Mouse (Mus musculus): ENCODE results near the gene Ephx3.
"Not testable (repeated sequence)": the region's sequence is repeated elsewhere in the genome, so short reads cannot be mapped to it uniquely, and the experiment has no call there.

Ephx3 gene

DNA sequence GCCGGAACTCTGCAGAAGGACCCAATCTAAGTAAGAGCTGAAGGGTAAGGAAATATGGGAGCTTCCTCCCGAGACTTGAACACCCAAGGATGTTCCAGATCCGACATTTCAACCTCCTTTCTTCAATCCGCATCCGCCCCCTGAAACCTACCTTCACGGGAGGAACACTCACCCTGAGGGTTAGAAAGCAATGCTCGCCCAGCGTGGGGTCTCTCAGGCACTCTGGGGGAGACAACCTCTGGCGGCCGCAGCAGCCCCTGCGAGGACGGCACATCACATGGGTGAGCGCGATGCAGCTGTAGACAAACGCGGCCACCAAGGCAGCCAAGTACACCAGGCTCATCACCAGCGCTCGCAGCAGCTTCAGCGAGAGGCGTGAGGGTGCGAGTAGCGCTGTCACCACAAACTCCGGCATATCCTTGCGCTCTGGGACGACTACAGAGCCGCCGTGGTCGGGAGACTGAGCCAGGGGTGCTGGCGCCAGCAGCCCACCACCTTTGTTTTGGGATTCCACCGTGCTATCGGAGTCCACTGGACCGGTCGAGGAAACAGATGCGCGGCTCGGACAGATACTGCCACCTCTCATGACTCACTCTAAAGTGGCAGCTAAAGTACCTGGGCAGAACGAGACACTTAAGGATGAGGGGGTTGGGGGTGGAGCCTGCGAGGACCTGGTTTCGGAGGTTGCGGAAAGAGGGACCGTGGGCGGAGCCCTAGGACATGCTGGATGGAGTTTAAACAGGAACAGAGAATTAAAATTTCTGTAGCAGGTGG lies at the start of gene Ephx3:
TSS of gene Ephx3 (minus strand) at position 687 of the 774 bp plus-strand sequence.
- DNase-seq = no peak

DNA sequence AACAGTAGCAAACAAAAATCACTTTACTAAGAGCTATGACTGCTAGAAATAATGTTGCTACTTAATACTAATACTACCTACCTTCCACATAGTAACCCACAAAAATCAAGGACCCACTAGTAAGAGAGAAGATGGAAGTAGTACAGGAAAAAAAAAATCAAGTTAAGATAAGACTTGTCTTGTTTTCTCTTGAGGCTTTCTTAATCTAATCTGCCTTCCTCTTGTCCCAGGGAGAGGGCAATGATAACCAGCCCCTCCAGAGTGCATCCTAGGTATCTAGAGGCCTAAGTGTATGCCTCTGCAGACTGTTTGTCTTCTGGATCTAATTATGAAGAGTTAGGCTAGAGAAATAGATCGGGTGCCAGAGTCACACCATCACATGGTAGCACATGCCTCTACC lies 49.2 kb upstream of the Ephx3 start:
- DNase-seq = no peak

- DNase-seq = peak; percentile 68
Measured at GRCm38 (mm10) chr17:32235534-32236191, 46.3 kb upstream of the Ephx3 start.

DNA sequence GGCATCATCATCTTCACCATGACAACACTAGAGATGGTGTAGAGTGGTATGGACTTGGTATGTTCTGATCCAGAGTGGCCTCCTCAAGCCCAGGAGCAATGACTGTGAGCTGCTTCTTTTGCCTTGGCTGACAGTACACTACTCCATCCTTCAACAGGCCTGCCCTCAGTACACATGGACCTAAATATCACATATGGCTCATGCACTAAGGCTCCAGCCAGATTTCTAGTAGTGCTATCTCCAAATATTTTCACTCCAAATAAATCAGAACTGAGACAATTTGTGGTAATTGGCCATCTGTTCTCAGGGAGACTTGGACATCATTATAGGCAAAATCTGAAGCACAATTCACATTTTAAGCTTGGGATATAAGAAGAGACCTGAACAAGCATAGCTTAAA lies 43.8 kb upstream of the Ephx3 start:
- DNase-seq = no peak

GRCm38 (mm10) chr17:32229256-32229655 lies 39.9 kb upstream of the Ephx3 start:
- no peak for DNase-seq

- DNase-seq = no peak
Measured at GRCm38 (mm10) chr17:32220873-32221272, 31.5 kb upstream of the Ephx3 start.

DNA sequence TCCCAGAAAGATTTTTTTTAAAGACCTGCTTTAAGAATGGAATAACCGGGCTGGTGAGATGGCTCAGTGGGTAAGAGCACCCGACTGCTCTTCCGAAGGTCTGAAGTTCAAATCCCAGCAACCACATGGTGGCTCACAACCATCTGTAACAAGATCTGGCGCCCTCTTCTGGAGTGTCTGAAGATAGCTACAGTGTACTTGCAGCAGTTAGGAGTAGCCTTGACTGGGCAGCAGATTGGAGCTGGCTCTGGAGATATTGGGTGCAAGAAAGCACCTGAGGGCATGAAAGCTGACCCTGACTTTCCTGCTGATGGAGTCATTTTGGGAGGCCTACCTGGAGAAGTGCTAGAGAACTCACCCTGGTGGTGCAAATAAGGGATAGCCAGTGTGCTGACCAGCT lies 26.2 kb upstream of the Ephx3 start:
- not testable (repeated sequence) for DNase-seq

DNA sequence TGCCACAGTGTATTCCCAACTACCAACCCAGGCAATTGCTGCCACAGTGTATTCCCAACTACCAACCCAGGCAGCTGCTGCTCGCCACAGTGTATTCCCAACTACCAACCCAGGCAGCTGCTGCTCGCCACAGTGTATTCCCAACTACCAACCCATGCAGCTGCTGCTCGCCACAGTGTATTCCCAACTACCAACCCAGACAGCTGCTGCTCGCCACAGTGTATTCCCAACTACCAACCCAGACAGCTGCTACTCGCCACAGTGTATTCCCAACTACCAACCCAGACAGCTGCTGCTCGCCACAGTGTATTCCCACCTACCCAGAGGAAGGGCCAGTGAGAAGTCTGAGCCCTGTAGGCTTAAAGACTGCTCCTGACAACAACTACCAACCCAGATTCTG lies 22.2 kb upstream of the Ephx3 start:
- DNase-seq = not testable (repeated sequence)

GRCm38 (mm10) chr17:32209752-32210151 lies 20.4 kb upstream of the Ephx3 start:
- peak; percentile 22 for DNase-seq

- DNase-seq = no peak
Measured at GRCm38 (mm10) chr17:32209144-32209543, 19.8 kb upstream of the Ephx3 start.

DNA sequence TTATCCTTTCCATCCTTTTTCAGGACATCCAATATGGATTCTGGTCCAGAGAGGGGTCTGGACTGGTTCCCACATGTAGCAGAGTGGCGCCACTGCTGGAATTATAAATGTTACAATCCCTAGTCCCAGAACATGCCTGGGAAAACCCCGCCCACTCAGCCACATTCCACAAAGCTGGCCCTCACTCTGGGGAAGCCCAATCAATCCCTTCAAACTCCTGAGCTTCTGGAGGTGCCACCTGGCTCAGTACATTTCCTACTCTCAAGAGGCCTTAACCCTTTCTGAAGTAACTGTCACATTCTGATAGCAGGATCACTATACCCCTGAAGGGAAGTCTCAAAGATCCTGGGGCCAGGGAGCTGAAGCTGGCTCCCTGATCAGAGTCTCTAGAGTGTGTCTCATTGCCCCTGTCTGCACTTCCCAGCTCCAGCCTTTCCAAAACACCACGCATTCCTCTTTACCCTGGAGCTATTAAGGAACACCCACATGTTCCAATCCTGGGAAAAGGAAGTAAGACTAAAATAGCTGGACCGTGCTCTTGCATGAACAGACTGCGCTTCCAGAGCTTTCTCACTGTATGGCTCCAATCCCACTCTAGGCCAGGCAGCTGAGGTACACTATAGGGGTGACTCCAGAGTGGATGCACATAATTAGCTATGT lies 18.4 kb upstream of the Ephx3 start:
- no peak for DNase-seq

DNA sequence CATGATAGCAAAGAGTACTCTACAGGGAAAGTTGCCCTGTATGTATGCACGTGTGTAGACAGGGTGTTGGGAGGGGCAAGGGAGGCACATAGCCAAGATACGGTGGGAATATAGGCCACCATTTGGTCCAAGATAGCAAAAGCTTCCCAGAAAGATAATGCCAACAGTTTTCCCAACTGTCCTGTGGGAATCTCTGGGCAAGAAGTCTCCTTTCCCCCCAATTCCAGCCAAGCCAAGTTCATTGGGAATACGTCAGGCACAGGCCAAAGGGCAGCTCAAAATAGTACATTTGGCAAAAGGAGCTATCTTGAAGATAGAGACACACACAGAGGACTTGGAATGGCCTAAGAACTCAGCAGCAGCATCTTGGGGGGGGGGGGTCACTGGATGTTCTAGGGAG lies 16.0 kb upstream of the Ephx3 start:
- no peak for DNase-seq

DNA sequence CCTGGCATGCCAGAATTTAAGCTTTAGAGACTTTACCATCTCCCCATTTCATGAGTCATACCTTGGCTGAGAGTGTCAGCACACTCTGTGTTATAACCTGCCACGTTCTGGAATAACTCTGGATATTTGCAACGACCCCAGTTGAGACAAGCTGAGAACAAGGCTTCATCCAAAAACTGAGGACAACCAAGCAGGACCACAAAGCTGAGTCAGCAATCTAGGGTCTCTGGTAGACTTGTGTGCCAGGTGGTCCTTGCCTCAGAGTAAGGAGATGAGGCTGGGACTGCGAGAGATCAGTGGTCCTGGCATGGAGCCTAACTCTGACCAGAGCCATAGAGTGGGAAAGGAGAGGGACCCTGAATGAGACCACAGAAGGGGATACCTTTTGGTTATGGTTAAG lies 13.6 kb upstream of the Ephx3 start:
- DNase-seq = no peak

- DNase-seq = no peak
Measured at GRCm38 (mm10) chr17:32201086-32201485, 11.7 kb upstream of the Ephx3 start.

- DNase-seq = no peak
Measured at GRCm38 (mm10) chr17:32199796-32200195, 10.4 kb upstream of the Ephx3 start.

DNA sequence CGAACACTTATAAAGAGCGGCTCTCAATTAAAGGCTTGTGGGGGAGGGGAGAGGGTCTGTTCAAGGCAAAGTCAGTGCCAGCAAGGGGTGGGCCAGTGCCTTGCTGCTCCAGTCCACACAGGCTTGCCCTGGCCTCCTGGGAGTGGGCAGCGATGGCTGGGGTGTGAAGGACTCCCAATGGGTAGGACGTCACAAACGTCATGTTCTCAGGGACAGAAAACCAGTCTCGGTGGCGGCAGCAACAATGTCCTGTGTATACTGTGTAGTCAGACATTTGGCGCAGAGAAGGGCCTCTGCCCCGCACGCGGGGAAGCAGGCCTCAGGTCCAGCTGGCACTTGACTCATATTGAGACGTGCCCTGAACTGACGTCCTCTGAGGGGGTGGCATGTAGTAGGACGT lies 7.8 kb upstream of the Ephx3 start:
- no peak for DNase-seq

- DNase-seq = no peak
Measured at GRCm38 (mm10) chr17:32195725-32196124, 6.4 kb upstream of the Ephx3 start.

- no peak for DNase-seq
Measured at GRCm38 (mm10) chr17:32193010-32193409, 3.7 kb upstream of the Ephx3 start.

DNA sequence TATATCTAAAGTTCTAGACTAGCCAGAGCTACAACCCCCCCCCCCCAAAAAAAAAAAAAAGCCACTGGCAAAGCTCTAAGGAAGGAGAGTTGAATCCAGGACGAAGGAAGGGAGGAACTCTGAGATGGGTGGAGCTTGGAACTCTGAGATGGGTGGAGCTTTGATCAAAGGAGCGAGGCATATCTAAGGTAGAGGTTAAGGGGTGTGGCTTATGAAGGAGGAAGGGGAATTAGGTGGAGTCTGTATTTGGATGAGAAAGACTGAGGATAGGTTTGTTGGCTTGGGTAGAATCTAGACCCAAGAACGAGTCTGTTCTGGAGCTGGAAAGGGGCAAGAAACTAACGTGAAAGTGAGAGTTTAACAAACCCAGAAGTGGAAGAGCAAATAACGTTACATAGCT lies 501 bp upstream of the Ephx3 start:
- DNase-seq = no peak

DNA sequence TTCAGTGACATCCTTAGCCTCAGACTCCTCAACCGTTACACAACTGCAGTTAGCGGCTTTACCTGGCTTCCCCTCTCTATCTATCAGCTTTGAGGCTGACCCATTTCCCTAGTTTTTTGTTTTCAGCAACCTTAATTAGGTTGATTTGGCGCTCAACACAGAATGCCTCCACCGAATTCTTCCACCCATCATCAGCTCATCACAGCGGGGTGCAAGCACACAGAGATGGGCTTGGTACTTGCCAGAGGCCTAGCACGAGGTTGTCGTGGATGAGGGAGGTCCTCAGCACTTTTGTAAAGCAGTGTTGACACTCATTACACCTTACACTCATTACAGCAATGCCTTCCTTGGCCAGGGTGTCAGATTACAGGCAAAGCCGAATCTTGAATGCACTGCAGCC lies 6.3 kb downstream of the Ephx3 start:
- no peak for DNase-seq

DNA sequence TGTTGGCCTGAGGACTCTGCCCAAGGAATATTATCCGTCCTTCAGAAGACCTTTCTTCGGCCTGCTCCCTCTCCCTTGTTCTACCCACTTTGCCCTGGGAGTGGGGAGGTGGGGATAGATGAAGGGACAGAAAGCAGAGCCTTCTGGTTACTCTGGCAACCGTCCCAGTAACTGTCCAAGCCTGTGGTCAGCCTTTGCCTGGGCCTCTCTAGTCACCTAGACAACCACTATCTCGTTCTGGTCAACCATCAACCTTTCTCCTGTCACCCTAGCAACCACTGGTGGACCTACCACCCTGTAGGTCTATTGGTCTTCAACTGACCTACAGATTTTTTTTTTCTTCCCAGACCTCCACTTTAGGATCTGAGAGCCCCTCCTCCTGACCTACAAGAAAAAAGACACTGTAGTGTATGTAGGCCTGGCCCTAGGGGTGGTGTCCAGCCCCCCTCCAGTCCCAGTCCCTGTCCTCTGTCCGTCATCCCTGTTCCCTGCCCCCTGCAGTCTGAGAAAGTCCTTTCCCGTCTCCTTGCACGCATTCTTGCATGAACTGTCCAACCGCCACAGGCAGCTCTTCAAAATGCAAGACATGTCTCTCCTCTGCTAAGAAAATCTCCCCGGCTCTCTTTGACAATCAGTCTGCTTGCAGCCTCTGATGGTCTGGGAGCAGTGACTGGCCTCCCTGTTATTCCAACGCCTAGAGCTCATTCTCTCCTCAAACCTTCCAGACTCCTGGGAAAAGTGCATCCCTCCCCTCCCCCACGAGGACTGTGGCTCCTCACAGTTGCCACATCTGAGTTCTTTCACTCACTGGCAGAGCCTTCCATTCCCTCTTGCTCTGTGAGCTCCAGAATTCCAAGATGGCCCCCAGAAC lies 9.5 kb downstream of the Ephx3 start:
- no peak for DNase-seq

DNA sequence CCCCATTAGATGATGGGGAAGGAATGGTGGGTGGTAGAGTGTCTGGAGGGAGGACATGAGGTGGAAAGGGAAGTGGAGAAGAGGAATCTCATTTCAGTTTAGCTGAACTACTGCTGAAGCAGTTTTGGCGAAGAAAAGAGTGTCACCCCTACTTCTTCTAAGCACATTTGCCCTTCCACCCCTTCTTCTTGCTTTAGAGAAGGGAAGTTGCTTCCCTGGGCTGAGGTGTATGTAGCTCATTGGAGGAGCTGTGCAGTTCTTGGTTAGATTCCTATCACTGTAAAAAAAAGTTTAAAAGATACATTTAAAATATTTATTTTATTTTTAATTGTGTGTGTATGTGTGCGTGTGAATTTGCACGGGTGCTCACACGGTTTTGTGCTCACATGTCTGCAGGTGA lies 12.4 kb downstream of the Ephx3 start:
- no peak for DNase-seq

DNA sequence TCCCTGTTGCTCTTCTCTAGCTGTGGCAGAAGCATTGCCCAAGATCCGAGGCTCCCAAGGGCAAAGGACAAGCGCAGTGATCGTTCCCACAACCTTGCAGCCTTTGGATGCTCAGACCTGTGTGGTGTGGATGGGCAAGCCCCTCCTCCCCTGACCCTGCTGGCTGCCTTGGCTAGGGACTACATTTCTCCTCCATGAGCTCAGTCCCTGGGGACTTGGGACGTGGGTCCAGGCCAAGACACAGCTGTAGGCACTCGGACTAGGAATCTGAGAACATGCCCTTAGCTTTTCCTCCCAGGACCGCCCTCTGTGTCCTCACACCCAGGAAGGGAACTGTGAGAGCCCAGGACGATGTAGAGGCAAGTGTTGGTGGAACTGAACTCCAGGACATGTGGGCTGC lies 16.2 kb downstream of the Ephx3 start:
- DNase-seq = no peak
